In genomic region chr3:104142376-104142775, GRCm38 (mm10) we compare ENCODE assay signal across 11 mouse cellular contexts.
DNase-seq lines count a peak whose midpoint lies in the region; ATAC-seq lines count a peak whose summit lies in the region.
"Had no signal": no experiment of that assay in that cellular context is flagged by ENCODE, and none has a peak within 500 bp of the region (broad histone marks: within the 10 kb centered on the region; RNA-seq: fewer than 3 reads in every experiment).

No protein-coding gene starts in this region.

- no peaks in the 10 kb centered on the region for H3K27me3 ChIP-seq in kidney, embryonic 15.5 days
- no peaks in the 10 kb centered on the region for H3K27me3 ChIP-seq in liver, embryonic 13.5 days
- H3K27me3 ChIP-seq in stomach, embryonic 16.5 days (ENCODE audit: control insufficient read depth, insufficient read depth, low read length): no peaks in the 10 kb centered on the region
- H3K27me3 ChIP-seq in midbrain, embryonic 10.5 days (ENCODE audit: low read depth, poor library complexity, severe bottlenecking): no peaks in the 10 kb centered on the region
- H3K27me3 ChIP-seq: CH12.LX had no signal

- H3K9me3 ChIP-seq in kidney, embryonic 15.5 days (replicated peaks): no peaks in the 10 kb centered on the region
- H3K9me3 ChIP-seq in liver, embryonic 13.5 days (replicated peaks): no peaks in the 10 kb centered on the region
- H3K9me3 ChIP-seq in stomach, embryonic 16.5 days (replicated peaks; ENCODE audit: control insufficient read depth, low read length): no peaks in the 10 kb centered on the region
- no peaks in the 10 kb centered on the region for H3K9me3 ChIP-seq in midbrain, embryonic 10.5 days (replicated peaks)

- no peak overlapping the region for H3K4me2 ChIP-seq in kidney, embryonic 15.5 days
- H3K4me2 ChIP-seq in liver, embryonic 13.5 days: no peak overlapping the region
- 0 out of 2 replicates have a peak overlapping the region, but pooled peaks have one; percentile 9 for H3K4me2 ChIP-seq in stomach, embryonic 16.5 days (ENCODE audit: low read depth, low read length)

- 36% methylated on average over 4 of the region's 4 CpGs for WGBS in kidney, embryonic 15.5 days
- 52% methylated on average over 4 of the region's 4 CpGs for WGBS in liver, embryonic 13.5 days (ENCODE audit: insufficient replicate concordance)
- WGBS in stomach, embryonic 16.5 days: 15% methylated on average over 4 of the region's 4 CpGs
- 58% methylated on average over 4 of the region's 4 CpGs for WGBS in midbrain, embryonic 10.5 days

- intact Hi-C loops in heart, postnatal 36 days (cut with DNase I): no loop called here
- intact Hi-C loops in left cerebral cortex, postnatal 25 days (cut with DNase I): no loop called here

- no peaks in the 10 kb centered on the region for H3K4me1 ChIP-seq in kidney, embryonic 15.5 days
- H3K4me1 ChIP-seq in liver, embryonic 13.5 days (replicated peaks): no peaks in the 10 kb centered on the region
- 0 out of 2 replicates have a peak, but pooled peaks cover 3% of the 10 kb centered on the region for H3K4me1 ChIP-seq in stomach, embryonic 16.5 days (ENCODE audit: control insufficient read depth, insufficient read depth, low read length)
- no peaks in the 10 kb centered on the region for H3K4me1 ChIP-seq in midbrain, embryonic 10.5 days

- DNase-seq in kidney, adult 11 months: peak; percentile 84
- peak; percentile 18 to 20 for DNase-seq in heart, postnatal 36 days
- no peak for DNase-seq in liver, embryonic 13.5 days
- DNase-seq in midbrain, embryonic 10.5 days (ENCODE audit: low spot score): no peak
- no peak for DNase-seq in left cerebral cortex, postnatal 25 days (ENCODE audit: low spot score in 2 of 2)
- DNase-seq in testis, postnatal 10 days (ENCODE audit: low spot score): no peak
- DNase-seq: cerebellum, adult 9-10 months; thymus, adult 2 months had no signal

- no peak overlapping the region for H3K4me3 ChIP-seq in kidney, embryonic 15.5 days (replicated peaks)
- no peak overlapping the region for H3K4me3 ChIP-seq in liver, embryonic 13.5 days (replicated peaks)
- H3K4me3 ChIP-seq in stomach, embryonic 16.5 days (replicated peaks; ENCODE audit: low read length): no peak overlapping the region
- H3K4me3 ChIP-seq in midbrain, embryonic 10.5 days: no peak overlapping the region

- H3K36me3 ChIP-seq in kidney, embryonic 15.5 days: no peaks in the 10 kb centered on the region
- H3K36me3 ChIP-seq in liver, embryonic 13.5 days: no peaks in the 10 kb centered on the region
- H3K36me3 ChIP-seq in stomach, embryonic 16.5 days (ENCODE audit: control insufficient read depth, insufficient read depth, low read length): no peaks in the 10 kb centered on the region
- H3K36me3 ChIP-seq in midbrain, embryonic 10.5 days: no peaks in the 10 kb centered on the region

- H3K9ac ChIP-seq in kidney, embryonic 15.5 days: no peak overlapping the region
- H3K9ac ChIP-seq in liver, embryonic 13.5 days: no peak overlapping the region
- H3K9ac ChIP-seq in stomach, embryonic 16.5 days (ENCODE audit: low read length): no peak overlapping the region

- no peak overlapping the region for H3K27ac ChIP-seq in kidney, embryonic 15.5 days
- H3K27ac ChIP-seq in liver, embryonic 13.5 days: no peak overlapping the region
- H3K27ac ChIP-seq in stomach, embryonic 16.5 days (ENCODE audit: low read length): no peak overlapping the region; the same call in 1 of the 2 replicates
- H3K27ac ChIP-seq in midbrain, embryonic 10.5 days (replicated peaks): no peak overlapping the region

- ATAC-seq in kidney, embryonic 15.5 days (replicated peaks; ENCODE audit: low FRiP score): no peak
- peak; percentile 57 for ATAC-seq in liver, embryonic 13.5 days (ENCODE audit: low read depth)
- ATAC-seq in stomach, embryonic 16.5 days (ENCODE audit: insufficient read depth, low FRiP score): peak; percentile 86; the same call in 1 of the 2 replicates

Comparison
In these comparisons a context has a peak if more than half of its experiments do, and no peak if none do; other contexts are left out.
1. DNase-seq: peak in kidney, adult 11 months (single experiment) and heart, postnatal 36 days (2 of 2); none in liver, embryonic 13.5 days (single experiment), midbrain, embryonic 10.5 days (single experiment), left cerebral cortex, postnatal 25 days (0 of 2) and testis, postnatal 10 days (single experiment).